Mouse (Mus musculus): ENCODE measurements around the gene Samd11.

Samd11 gene

DNA sequence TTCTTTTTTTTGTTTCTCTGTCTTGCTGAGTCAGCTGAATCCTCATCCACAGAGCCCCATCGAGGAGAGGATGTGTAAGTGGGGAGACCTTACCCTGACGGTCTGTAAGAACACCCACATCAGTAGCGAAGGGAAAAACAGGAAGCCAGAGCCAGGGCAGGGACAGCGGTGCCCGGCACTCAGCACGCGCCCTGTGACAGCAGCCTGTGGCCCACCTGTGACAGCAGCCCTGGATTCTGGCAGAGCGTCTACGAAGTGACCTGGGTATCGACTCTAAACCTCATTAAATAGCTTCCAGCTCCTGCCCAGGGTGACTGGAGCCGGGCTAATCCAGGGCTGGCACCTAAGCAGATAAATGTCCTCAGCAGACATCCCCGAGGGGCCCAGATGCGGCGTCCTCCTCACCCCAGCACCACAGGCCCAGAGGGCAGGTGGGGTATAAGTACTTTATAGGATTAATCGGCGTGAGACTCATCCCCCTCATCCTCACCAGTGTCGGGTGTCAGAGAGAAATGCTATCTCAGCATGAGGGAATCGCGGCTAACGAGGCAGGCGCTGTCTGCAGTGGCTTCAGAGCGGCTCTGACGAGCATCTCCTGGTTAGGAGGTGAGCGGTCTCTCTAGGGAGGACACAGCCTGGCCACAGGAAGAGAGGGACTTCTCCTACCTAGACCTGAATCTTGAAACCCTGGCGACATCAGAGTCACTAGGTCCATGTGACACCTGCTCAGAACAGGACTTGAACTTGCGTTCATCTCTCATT lies at the start of gene Samd11:
Gene Samd11 (minus strand): TSS at position 580 of the 762 bp plus-strand sequence.
- peak; percentile 31 for DNase-seq

DNA sequence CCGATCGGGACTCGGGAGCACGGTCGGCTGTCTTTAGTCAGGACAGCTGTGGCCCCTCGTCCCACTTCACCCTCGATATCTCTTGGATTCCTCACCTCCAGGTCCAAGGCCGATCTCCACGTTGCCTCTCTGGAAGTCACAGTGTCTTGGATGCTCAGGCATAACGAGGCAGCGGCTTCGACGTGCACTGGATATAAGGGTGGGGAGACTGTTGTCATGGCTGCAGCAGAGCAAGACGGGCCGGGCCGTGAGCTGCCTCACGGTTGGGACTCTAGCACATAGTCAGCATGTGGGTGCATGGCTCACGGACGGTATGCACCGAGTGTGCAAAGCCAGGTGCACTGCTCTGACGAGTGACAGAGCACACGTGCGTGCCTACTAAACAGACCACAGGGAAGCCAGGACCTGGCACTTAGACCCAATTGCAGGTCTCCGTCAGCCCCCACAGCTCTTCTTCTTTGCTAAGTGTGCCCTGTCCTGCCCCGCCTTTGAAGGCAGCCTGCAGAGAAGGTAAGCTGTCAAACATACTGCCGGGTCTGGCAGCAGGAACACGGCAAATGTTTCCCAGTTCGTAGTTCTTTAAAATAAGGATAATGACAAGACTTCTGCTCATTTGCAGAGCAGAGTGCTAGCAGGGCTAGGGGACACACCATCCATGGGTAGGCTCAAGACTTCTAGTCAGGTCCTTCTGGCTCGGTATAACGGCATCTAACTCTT lies 938 bp downstream of the Samd11 start:
- peak; percentile 34 for DNase-seq

DNA sequence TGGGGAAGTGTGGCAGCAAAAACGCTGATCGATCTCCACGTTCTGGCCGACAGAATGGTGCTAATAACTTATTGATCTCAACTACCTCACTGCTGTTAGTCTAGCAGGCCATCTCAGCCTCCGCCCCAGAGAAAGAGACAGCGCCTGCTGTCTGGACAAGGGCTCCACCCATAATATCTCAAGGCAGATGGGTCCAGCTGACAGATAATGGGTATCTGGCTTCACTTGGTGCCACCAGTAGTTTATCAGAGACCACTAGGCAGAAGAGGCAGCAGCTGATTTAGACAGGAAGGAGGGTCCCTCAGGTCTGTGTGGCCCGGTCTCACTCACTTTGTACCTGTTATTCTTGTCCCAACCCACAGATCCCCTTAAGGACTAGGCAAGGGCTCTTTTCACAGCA lies 2.4 kb downstream of the Samd11 start:
- DNase-seq: no peak

DNA sequence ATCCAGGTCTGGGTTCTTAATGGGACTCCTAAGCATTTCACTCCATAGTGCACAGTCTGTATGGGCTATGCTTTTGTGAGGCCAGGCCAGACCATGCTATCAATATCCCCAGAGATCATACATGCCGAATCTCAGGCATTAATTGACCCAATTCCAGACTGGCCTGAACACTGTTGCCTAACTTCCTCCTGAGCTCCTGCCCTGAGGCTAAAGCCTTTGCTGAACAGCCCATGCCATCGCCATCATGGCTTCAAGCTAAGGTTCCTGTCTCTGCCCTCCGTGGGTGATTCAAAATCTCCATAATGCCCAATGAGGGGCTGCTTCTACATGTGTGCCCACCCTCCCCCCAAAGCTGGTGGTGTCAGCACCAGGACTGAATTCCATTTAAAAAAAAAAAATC lies 2.8 kb downstream of the Samd11 start:
- DNase-seq: no peak

GRCm38 (mm10) chr4:156252140-156252539 lies 3.3 kb downstream of the Samd11 start:
- DNase-seq: no peak

DNA sequence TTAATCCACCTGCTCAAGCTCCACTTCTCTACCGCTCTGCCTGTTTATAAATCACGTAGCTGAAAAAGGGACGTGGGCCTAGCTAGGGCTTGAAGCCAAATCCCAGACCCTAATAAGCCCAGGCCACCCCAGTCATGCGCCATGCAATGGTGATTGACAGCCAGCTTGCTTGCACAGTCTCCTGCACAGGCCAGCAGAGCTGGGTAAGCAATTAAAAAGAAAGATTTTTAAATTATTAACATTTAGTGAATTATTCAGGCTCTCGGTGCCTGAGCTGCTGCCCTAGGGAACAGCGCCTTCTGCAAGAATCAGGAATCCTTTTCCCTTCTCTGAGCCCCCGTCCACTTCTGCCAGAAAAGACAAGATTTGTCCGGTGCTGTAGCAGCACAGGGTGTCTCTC lies 4.4 kb downstream of the Samd11 start:
- DNase-seq: no peak

- no peak for DNase-seq
Observed at GRCm38 (mm10) chr4:156249567-156249966, 5.9 kb downstream of the Samd11 start.

DNA sequence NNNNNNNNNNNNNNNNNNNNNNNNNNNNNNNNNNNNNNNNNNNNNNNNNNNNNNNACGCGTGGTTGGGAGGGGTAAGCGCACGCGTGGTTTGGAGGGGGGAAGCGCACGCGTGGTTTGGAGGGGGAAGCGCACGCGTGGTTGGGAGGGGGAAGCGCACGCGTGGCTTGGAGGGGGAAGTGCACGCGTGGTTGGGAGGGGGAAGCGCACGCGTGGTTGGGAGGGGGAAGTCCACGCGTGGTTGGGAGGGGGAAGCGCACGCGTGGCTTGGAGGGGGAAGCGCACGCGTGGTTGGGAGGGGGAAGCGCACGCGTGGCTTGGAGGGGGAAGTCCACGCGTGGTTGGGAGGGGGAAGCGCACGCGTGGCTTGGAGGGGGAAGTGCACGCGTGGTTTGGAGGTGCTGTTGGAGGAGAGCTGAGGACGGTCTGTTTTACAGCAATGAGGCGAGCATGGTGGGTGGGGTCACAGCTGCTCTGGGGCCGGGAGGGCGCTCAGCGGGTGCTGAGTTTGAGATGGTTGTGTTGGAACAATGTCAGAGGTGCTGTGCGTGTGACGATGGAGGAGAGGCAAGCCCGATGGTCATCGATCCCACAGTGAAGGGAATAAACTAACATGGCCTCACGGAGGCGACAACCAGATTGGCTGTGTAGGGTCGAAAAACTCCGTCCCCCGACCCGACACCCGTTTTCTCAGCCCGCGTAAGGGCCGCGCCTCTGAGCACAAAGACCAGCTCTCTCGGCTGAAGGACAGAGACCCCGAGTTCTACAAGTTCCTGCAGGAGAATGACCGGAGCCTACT lies 18.6 kb downstream of the Samd11 start:
- peak; percentile 46 for DNase-seq

DNA sequence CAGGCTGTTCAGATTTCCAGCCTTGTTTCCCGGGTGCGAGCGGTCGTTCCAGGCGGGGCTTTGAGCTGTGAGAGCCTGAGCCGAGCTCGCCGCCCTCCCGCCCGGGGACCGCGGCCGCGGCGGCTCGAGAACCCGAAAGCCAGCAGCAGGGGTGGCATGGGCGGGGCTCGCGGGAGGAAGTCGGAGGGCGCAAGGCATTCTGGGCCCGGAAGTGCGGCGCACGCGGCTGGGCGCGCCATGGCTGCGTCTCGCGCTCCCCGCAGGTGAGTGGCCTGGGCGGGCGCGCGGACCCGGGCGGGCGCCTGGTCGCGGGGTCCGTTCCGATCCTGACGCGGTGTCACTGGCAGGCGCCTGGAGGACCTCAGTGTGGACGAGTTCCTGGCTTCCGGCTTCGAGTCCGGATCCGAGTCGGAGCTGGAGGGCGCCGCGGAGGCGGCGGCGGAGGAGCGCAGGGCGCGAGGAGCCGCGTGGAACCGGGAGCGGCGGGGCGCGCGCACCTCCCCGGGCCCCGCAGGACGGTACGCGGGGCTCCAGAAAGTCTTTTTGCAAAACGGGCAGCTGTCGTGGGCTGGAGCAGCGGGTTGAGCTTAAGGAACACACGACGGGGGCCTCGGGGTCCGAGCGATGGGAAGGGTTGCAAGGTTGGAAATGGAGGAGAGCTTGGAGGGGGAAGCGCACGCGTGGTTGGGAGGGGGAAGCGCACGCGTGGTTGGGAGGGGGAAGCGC lies 19.5 kb downstream of the Samd11 start, which contains the start of gene Noc2l:
Gene Noc2l (plus strand): TSS at position 203 of the 726 bp plus-strand sequence.
- peak; percentile 96 for DNase-seq

- peak; percentile 47 for DNase-seq
Observed at GRCm38 (mm10) chr4:156235360-156235770, 20.1 kb downstream of the Samd11 start.

DNA sequence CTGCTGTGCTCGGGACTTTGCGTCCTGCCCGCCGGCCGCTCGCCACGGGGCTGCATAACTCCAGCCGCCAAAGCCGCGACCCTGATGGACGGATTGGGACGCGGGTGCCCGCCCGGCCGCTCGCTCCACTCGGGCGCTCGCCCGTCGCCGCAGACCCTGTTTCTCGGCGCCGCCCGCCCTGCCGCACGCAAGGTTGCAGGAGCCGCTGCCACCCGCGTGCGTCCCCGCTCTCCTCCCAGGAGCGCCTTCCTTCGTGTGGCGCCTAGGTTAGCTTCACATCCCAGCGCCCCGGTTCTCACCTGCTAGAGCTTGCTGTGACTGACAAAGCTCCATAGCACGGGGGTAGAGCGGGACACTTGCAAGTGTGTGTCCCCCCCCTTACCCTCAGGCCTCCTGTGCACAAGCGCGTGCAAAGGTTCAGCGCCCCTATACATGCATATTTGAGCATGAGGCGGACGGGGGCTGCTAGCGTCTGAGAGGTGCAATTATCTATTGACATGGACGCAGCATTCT lies 20.7 kb downstream of the Samd11 start, which contains the start of gene Plekhn1:
Gene Plekhn1 (minus strand): TSS at position 157 of the 513 bp plus-strand sequence.
- peak; percentile 84 for DNase-seq

GRCm38 (mm10) chr4:156234021-156234501 lies 21.4 kb downstream of the Samd11 start:
- DNase-seq: peak; percentile 41

DNA sequence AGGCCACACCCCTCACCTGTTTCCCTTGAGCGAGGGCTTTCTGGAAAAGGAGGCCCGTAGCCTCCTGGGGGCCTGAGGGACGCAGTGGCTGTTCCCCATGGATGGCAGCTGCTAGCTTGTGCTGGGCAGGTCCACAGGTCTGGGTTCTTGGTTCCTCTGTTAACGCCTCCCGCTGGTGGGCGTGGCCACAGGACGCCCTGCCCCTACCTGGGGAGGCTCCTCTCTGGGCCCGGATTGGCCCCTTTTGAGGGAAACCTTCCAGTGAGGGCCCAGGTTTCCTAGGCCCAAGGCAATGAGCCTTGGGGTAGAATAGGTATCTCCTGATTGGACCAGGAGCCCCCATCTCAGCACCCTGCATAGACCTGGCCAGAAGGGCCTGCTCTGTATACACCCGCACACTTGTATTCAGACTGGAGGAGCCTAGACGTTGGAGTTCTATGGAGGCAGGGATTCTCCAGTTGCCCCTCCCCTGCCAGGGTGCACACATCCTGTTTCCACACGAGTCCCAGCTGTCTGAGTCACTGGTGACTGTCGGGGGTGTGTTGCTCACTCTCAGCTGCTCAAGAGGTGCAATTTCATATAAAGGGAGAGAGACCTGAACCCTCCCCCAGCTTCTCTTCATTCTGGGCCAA lies 26.9 kb downstream of the Samd11 start:
- no peak for DNase-seq

GRCm38 (mm10) chr4:156227752-156228392 lies 27.6 kb downstream of the Samd11 start:
- DNase-seq: no peak

DNA sequence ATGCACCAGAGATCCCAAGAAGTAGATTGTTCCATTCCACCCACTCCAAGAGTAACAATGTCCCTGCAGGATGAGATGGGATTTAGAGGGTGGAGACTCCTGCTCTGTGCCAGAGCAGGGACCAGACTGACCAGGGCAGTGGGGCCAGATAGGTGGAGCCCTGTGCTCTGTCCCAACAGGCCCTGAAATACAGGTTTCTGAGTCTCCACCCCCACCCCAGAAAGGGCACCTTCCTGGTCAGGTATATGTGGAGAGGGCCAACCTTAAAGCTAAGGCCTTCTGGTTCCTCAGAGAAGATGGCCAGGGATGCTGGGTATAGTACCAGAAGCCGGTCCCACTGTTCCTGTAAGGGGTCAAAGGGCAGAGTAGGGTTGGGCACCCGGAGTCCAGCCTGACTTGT lies 31.2 kb downstream of the Samd11 start:
- DNase-seq: no peak

DNA sequence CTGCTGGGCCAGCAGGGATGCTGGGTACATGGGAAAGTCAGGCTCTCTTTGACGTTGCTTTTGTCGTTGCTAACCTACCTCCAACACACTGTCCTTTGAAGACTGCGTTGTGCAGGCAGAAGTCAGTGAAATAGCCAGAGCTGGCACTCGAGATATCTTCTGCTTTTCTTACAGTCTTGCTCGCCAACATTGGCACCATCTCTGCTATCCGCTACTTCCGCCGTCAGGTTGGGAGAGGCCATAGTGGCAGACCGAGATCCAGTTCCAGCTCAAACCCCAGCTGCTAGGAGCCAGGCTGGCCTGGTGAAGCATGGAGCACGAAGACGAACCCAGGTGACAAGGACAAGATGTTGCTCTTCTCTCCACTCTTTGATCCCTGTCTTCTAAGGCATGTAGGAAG lies 35.5 kb downstream of the Samd11 start:
- DNase-seq: no peak

DNA sequence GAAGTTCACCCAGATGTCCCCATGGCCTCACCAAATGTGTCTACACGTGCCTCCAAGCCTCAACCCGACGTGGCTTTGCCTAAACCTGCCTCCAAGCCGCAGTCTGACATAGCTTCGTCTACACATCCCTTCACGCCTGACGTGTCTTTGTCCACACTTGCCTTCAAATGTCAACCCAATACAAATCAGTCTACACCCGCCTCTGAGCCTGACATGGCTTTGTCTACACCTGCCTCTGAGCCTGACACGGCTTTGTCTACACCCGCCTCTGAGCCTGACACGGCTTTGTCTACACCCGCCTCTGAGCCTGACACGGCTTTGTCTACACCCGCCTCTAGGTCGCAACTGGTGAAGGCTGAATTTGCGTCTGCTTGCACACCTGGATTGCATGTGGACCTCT lies 37.6 kb downstream of the Samd11 start:
- DNase-seq: no peak

GRCm38 (mm10) chr4:156217022-156217669 lies 38.3 kb downstream of the Samd11 start:
- no peak for DNase-seq

DNA sequence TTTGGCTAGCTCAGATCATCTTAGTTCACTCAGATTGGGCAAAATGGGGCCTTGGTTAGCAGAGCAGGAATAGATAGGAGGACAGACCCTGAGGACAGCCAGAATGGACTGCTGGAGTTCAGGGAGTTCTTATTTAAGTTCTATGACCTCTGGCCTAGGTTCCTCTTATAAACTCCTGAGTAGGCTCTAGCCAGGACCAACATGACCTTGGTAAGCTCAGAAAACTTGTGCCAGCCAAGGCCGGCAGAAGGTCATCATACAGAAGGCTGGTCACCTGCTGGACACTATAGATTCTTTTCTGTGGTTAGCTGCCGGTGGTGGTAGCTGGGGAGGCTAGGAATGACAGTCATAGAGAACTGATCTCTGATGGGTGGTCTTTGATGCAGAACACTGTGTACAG lies 39.3 kb downstream of the Samd11 start:
- no peak for DNase-seq

DNA sequence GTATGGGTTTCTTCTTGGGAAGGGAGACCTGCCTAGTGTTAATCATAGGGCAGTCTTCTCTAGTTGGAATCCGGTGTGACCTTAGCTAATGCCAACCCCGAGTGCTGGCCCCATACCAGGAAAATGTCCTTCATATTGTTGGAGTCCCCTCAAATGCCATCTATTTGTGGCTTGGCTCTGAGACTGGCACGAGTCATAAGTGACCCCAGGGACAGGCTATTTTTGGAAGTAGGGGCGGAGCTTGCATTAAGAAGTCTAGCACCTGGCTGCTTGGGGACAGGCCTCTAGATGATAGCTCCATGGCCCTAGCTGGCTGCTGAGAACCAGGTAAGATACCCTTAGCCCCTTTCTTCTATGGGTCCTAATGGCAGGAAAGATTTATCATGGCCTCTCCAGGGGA lies 39.8 kb downstream of the Samd11 start, which contains the start of gene Perm1:
Gene Perm1 (plus strand): TSS at position 220 of the 400 bp plus-strand sequence.
- DNase-seq: no peak

- DNase-seq: no peak
Observed at GRCm38 (mm10) chr4:156213134-156213533, 42.3 kb downstream of the Samd11 start.
